ENCODE assay signal across 8 mouse cellular contexts in the genomic region with DNA sequence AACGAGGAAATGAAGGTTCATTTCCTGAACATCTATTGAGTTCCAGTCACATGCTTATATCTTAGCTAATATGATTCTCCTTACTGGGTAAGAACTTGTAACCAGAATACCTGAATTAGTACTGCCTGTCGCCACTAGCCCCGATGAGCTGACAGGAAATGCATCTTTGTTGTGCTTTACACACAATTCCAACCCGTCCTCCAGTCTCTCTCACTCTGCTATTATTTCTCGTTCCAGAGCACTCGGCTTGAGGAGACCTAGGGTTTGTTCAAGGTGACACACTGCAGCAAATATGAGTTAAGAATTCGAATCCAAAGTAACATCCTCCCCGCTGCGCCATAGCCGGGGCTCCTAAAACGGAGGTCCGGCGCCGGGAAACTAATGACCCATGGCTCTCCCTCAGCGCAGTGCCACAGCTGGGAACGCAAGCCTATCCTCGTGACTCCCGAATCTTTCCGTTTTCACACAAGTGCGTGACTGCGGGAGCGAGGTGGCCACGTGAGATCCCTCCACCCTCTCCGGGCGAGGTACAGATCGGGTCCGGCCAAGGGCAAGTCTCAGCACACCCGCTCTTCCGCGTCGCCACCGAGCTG. TPM values are rescaled to one million over a fixed set of nuclear protein-coding genes. Genes with fewer than 3 reads are reported as not detected.
DNase-seq lines count a peak whose midpoint lies in the region; ATAC-seq and TF ChIP-seq lines count a peak whose summit lies in the region.

No protein-coding gene starts in this region.

- no peak for TF ChIP-seq POLR2A in heart, adult 2 months (IDR thresholded peaks at IDR 0.05; ENCODE audit: insufficient read depth, low read depth, low read length)

- no peaks in the 10 kb centered on the region for H3K27me3 ChIP-seq in heart, adult 2 months (ENCODE audit: control insufficient read depth, insufficient read depth, low read length)
- no peaks in the 10 kb centered on the region for H3K27me3 ChIP-seq in embryonic facial prominence, embryonic 13.5 days
- no peaks in the 10 kb centered on the region for H3K27me3 ChIP-seq in intestine, postnatal 0 days (replicated peaks; ENCODE audit: control insufficient read depth, insufficient read depth, low read length)
- no peaks in the 10 kb centered on the region for H3K27me3 ChIP-seq in neural tube, embryonic 12.5 days (replicated peaks)

- intact Hi-C loops in heart, adult 2 months (cut with DNase I) = loop anchor here (1.0 to 5.0 kb wide), 2 partner anchors 69 to 251 kb away; partner anchors contain the start of gene Chchd5

- H3K36me3 ChIP-seq in heart, adult 2 months (ENCODE audit: control insufficient read depth, insufficient read depth, low read length) = peaks cover 19% of the 10 kb centered on the region
- H3K36me3 ChIP-seq in embryonic facial prominence, embryonic 13.5 days = peaks cover 21% of the 10 kb centered on the region
- H3K36me3 ChIP-seq in intestine, postnatal 0 days (ENCODE audit: control insufficient read depth, insufficient read depth) = 0 out of 2 replicates have a peak, but pooled peaks cover 3% of the 10 kb centered on the region
- H3K36me3 ChIP-seq in neural tube, embryonic 12.5 days = peaks cover 15% of the 10 kb centered on the region; the same call in 1 of the 2 replicates

- H3K79me2 ChIP-seq in heart, adult 2 months (replicated peaks; ENCODE audit: control insufficient read depth, insufficient read depth, low read length) = no peaks in the 10 kb centered on the region

- peak overlapping the region; percentile 92 for H3K27ac ChIP-seq in heart, adult 2 months
- peak overlapping the region; percentile 92 for H3K27ac ChIP-seq in embryonic facial prominence, embryonic 13.5 days
- H3K27ac ChIP-seq in intestine, postnatal 0 days (ENCODE audit: low read depth, low read length) = peak overlapping the region; percentile 82
- H3K27ac ChIP-seq in neural tube, embryonic 12.5 days = peak overlapping the region; percentile 50; the same call in 1 of the 2 replicates

- H3K9me3 ChIP-seq in embryonic facial prominence, embryonic 13.5 days = no peaks in the 10 kb centered on the region
- no peaks in the 10 kb centered on the region for H3K9me3 ChIP-seq in intestine, postnatal 0 days (ENCODE audit: control insufficient read depth)
- no peaks in the 10 kb centered on the region for H3K9me3 ChIP-seq in neural tube, embryonic 12.5 days

- DNase-seq in heart, adult 2 months = no peak
- DNase-seq in heart, adult 11 months = no peak
- DNase-seq in CD4-positive helper T cell, adult 2 months (ENCODE audit: low read depth, low spot score) = peak; percentile 63
- no peak for DNase-seq in cerebellum, adult 11-12 months
- no peak for DNase-seq in cerebellum, postnatal 36 days

- WGBS in heart, adult 2 months = 2% methylated on average over 32 of the region's 32 CpGs
- under 1% methylated on average over 32 of the region's 32 CpGs for WGBS in embryonic facial prominence, embryonic 13.5 days
- WGBS in intestine, postnatal 0 days = 1% methylated on average over 32 of the region's 32 CpGs
- 2% methylated on average over 32 of the region's 32 CpGs for WGBS in neural tube, embryonic 12.5 days

- no peak for ATAC-seq in embryonic facial prominence, embryonic 13.5 days (ENCODE audit: insufficient number of reproducible peaks, insufficient read depth, low FRiP score, low TSS enrichment, low read depth)
- ATAC-seq in intestine, postnatal 0 days = peak; percentile 2
- ATAC-seq in neural tube, embryonic 12.5 days (ENCODE audit: low FRiP score, low read depth) = no peak; the same call in none of the 2 replicates

- H3K4me1 ChIP-seq in heart, adult 2 months (ENCODE audit: control insufficient read depth, insufficient read depth, low read length) = peaks cover 5% of the 10 kb centered on the region
- peaks cover 16% of the 10 kb centered on the region for H3K4me1 ChIP-seq in embryonic facial prominence, embryonic 13.5 days
- no peaks in the 10 kb centered on the region for H3K4me1 ChIP-seq in intestine, postnatal 0 days (replicated peaks; ENCODE audit: control insufficient read depth, insufficient read depth, low read length)
- H3K4me1 ChIP-seq in neural tube, embryonic 12.5 days = peaks cover 18% of the 10 kb centered on the region

- peak overlapping the region; percentile 91 for H3K9ac ChIP-seq in heart, adult 2 months (ENCODE audit: low read depth, low read length)
- H3K9ac ChIP-seq in embryonic facial prominence, embryonic 13.5 days = peak overlapping the region; percentile 81
- H3K9ac ChIP-seq in intestine, postnatal 0 days (ENCODE audit: low read depth, low read length) = peak overlapping the region; percentile 87
- H3K9ac ChIP-seq in neural tube, embryonic 12.5 days = peak overlapping the region; percentile 72

- 0 out of 2 replicates have a peak, but pooled peaks have one; percentile 53 for TF ChIP-seq EP300 in heart, adult 2 months (IDR thresholded peaks at IDR 0.05; ENCODE audit: insufficient read depth, low read depth, low read length)

- peak; percentile 17; the same call in 1 of the 2 replicates for TF ChIP-seq CTCF in heart, adult 2 months (IDR thresholded peaks at IDR 0.05)
- 0 out of 2 replicates have a peak, but pooled peaks have one; percentile 4 for TF ChIP-seq CTCF in intestine, postnatal 0 days (IDR thresholded peaks at IDR 0.05; ENCODE audit: low read depth)

- H3K4me3 ChIP-seq in heart, adult 2 months = peak overlapping the region; percentile 99
- H3K4me3 ChIP-seq in embryonic facial prominence, embryonic 13.5 days = peak overlapping the region; percentile 79
- peak overlapping the region; percentile 95 for H3K4me3 ChIP-seq in intestine, postnatal 0 days (ENCODE audit: low read depth, low read length)
- H3K4me3 ChIP-seq in neural tube, embryonic 12.5 days = peak overlapping the region; percentile 74

- peak overlapping the region; percentile 88 for H3K4me2 ChIP-seq in embryonic facial prominence, embryonic 13.5 days
- H3K4me2 ChIP-seq in intestine, postnatal 0 days (replicated peaks; ENCODE audit: low read depth) = peak overlapping the region; percentile 92
- H3K4me2 ChIP-seq in neural tube, embryonic 12.5 days (replicated peaks) = peak overlapping the region; percentile 85

RNA-seq across cellular contexts. Expression of gene Slc20a1, which starts 0.6 kb away (rescaled TPM):
- 10 to 100 TPM; 10.1 to 15.9 TPM for total RNA-seq in heart, adult 2 months (2021)
- polyA plus RNA-seq in heart, adult 2 months (2012; rRNA removed) = 14.7 and 24.7 TPM in 2 replicates
- polyA plus RNA-seq in embryonic facial prominence, embryonic 13.5 days (2015; fragmentation: Nextera tagmentation; extraction: Ambion mirVana) = 30.4 TPM in 2 replicates
- polyA plus RNA-seq in intestine, postnatal 0 days (2015; fragmentation: Nextera tagmentation; extraction: Ambion mirVana) = 14.4 and 16.0 TPM in 2 replicates
- 48.5 and 50.0 TPM in 2 replicates for polyA plus RNA-seq in neural tube, embryonic 12.5 days (2016; fragmentation: Nextera tagmentation; extraction: Ambion mirVana)
